Mouse (Mus musculus): ENCODE measurements around the gene Stab1. TPM values are rescaled to one million over a fixed set of nuclear protein-coding genes. Genes with fewer than 3 reads are reported as not detected.

The Stab1 gene
- total and polyA plus RNA-seq, 2 experiments from 2014 or later = 11.4 to 21.9 TPM

DNA sequence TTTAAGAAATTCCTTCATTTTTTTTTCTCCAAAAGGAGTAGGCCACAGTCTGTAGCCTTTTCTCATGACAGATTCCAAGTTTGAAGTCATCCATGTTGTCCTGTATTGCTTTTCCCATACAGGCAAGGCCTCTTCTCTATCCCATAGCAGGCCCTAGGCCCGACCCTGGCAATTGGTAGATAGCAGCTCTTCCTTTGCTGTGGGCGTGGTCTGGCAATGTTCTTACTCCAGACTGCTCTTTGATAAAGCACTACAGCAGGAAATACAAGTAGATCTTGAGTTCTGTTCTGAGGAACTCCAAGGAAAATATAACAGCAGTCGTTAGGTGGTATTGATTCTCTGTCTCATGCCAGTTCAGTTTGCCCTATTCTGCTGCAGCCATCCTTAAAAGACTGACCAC, 57.8 kb downstream of the Stab1 start:
- no peak for ATAC-seq

GRCm38 (mm10) chr14:31105156-31105555, 63.3 kb downstream of the Stab1 start:
- Histone ChIP-seq H3K9me3 (ENCODE audit: low read length) (no peaks in the 10 kb centered on the region), H3K4me3 (ENCODE audit: low read depth, low read length) (no peak overlapping the region), H3K4me2 (ENCODE audit: low read depth) (no peak overlapping the region), H3K9ac (no peak overlapping the region), H3K36me3 (ENCODE audit: insufficient read depth) (peaks cover 46% of the 10 kb centered on the region), H3K27me3 (ENCODE audit: insufficient read depth, low read length) (no peaks in the 10 kb centered on the region), H3K27ac (ENCODE audit: low read depth, low read length) (no peak overlapping the region), H3K4me1 (ENCODE audit: insufficient read depth) (no peaks in the 10 kb centered on the region)
- 90% methylated on average over 2 of the region's 2 CpGs for WGBS
- no peak for DNase-seq
- no peak for ATAC-seq
- TF ChIP-seq CTCF (IDR thresholded peaks at IDR 0.05; ENCODE audit: low read depth) = no peak

More for the DNA sequence above, 57.8 kb downstream of the Stab1 start:
- H3K4me1 ChIP-seq (ENCODE audit: insufficient read depth) = no peaks in the 10 kb centered on the region
- TF ChIP-seq CTCF (IDR thresholded peaks at IDR 0.05; ENCODE audit: low read depth) = no peak
- H3K9ac ChIP-seq = no peak overlapping the region
- DNase-seq = no peak
- no peaks in the 10 kb centered on the region for H3K27me3 ChIP-seq (ENCODE audit: insufficient read depth, low read length)
- H3K27ac ChIP-seq (ENCODE audit: low read depth, low read length) = no peak overlapping the region
- H3K9me3 ChIP-seq (ENCODE audit: low read length) = no peaks in the 10 kb centered on the region
- H3K36me3 ChIP-seq (ENCODE audit: insufficient read depth) = peaks cover 47% of the 10 kb centered on the region
- WGBS = 93% methylated on average over 3 of the region's 3 CpGs
- H3K4me3 ChIP-seq (ENCODE audit: low read depth, low read length) = no peak overlapping the region
- H3K4me2 ChIP-seq (ENCODE audit: low read depth) = no peak overlapping the region

DNA sequence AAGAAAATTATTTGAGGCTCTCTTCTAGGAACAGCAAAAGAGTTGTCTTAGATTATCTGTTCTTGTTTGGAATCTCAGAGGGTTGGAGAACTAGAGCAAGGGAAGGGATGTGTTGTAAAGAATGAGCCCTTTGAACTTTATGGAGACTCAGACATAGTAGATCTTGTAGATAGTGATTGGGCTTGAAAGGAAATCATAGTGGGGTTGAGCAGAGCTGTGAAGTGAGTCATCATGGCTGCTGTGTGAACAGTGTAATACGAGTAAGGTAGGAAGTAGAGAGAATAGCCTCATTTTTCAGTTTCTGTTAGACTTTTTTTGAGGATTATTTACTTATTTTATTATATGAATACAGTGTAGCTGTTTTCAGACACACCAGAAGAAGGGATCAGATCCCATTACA, 78.5 kb downstream of the Stab1 start:
- Histone ChIP-seq H3K9me3 (ENCODE audit: low read length) (no peaks in the 10 kb centered on the region), H3K9ac (no peak overlapping the region), H3K27me3 (ENCODE audit: insufficient read depth, low read length) (no peaks in the 10 kb centered on the region), H3K4me2 (ENCODE audit: low read depth) (no peak overlapping the region), H3K4me1 (ENCODE audit: insufficient read depth) (no peaks in the 10 kb centered on the region), H3K36me3 (ENCODE audit: insufficient read depth) (peaks cover 45% of the 10 kb centered on the region), H3K27ac (ENCODE audit: low read depth, low read length) (no peak overlapping the region), H3K4me3 (ENCODE audit: low read depth, low read length) (no peak overlapping the region)
- 85% methylated on average over 1 of the region's 1 CpGs for WGBS
- ATAC-seq (no peak), DNase-seq (no peak)
- TF ChIP-seq CTCF (IDR thresholded peaks at IDR 0.05; ENCODE audit: low read depth) = no peak

Other genes with a start within 250 kb of the Stab1 start
- 4.1 and 5.9 TPM in 2 replicates for gene Itih3, start 244.9 kb downstream of the Stab1 start, total RNA-seq (2014; rRNA removed)
- 2.1 and 4.8 TPM in 2 replicates for gene Itih3, start 244.9 kb downstream of the Stab1 start, polyA plus RNA-seq (2015; fragmentation: Nextera tagmentation; extraction: Ambion mirVana)
- not detected in 2 replicates for gene Itih1, start 225.4 kb downstream of the Stab1 start, total RNA-seq (2014; rRNA removed)
- gene Itih1, start 225.4 kb downstream of the Stab1 start, polyA plus RNA-seq (2015; fragmentation: Nextera tagmentation; extraction: Ambion mirVana) = not detected in 2 replicates
- 14.9 and 16.6 TPM in 2 replicates for gene Nek4, start 217.3 kb downstream of the Stab1 start, total RNA-seq (2014; rRNA removed)
- 7.9 and 14.0 TPM in 2 replicates for gene Nek4, start 217.3 kb downstream of the Stab1 start, polyA plus RNA-seq (2015; fragmentation: Nextera tagmentation; extraction: Ambion mirVana)
- gene Glt8d1, start 167.2 kb downstream of the Stab1 start, total RNA-seq (2014; rRNA removed) = 44.5 and 54.8 TPM in 2 replicates
- gene Glt8d1, start 167.2 kb downstream of the Stab1 start, polyA plus RNA-seq (2015; fragmentation: Nextera tagmentation; extraction: Ambion mirVana) = 38.7 and 39.8 TPM in 2 replicates
- 217 and 226 TPM in 2 replicates for gene Spcs1, start 167.0 kb downstream of the Stab1 start, total RNA-seq (2014; rRNA removed)
- 425 and 543 TPM in 2 replicates for gene Spcs1, start 167.0 kb downstream of the Stab1 start, polyA plus RNA-seq (2015; fragmentation: Nextera tagmentation; extraction: Ambion mirVana)
- gene Pbrm1, start 149.5 kb downstream of the Stab1 start, total RNA-seq (2014; rRNA removed) = 70.6 and 90.9 TPM in 2 replicates
- 48.7 and 83.8 TPM in 2 replicates for gene Pbrm1, start 149.5 kb downstream of the Stab1 start, polyA plus RNA-seq (2015; fragmentation: Nextera tagmentation; extraction: Ambion mirVana)
- 57.3 and 69.6 TPM in 2 replicates for gene Gnl3, start 149.5 kb downstream of the Stab1 start, total RNA-seq (2014; rRNA removed)
- gene Gnl3, start 149.5 kb downstream of the Stab1 start, polyA plus RNA-seq (2015; fragmentation: Nextera tagmentation; extraction: Ambion mirVana) = 64.7 and 84.6 TPM in 2 replicates
- gene Smim4, start 39.7 kb downstream of the Stab1 start, total RNA-seq (2014; rRNA removed) = 9.9 and 16.6 TPM in 2 replicates
- gene Smim4, start 39.7 kb downstream of the Stab1 start, polyA plus RNA-seq (2015; fragmentation: Nextera tagmentation; extraction: Ambion mirVana) = 49.1 and 82.7 TPM in 2 replicates
- 65.8 and 80.3 TPM in 2 replicates for gene Nt5dc2, start 37.6 kb downstream of the Stab1 start, total RNA-seq (2014; rRNA removed)
- gene Nt5dc2, start 37.6 kb downstream of the Stab1 start, polyA plus RNA-seq (2015; fragmentation: Nextera tagmentation; extraction: Ambion mirVana) = 104 and 107 TPM in 2 replicates
- 1.2 and 2.4 TPM in 2 replicates for gene Tnnc1, start 39.7 kb upstream of the Stab1 start, total RNA-seq (2014; rRNA removed)
- 2.4 and 3.0 TPM in 2 replicates for gene Tnnc1, start 39.7 kb upstream of the Stab1 start, polyA plus RNA-seq (2015; fragmentation: Nextera tagmentation; extraction: Ambion mirVana)
- gene Nisch, start 48.3 kb upstream of the Stab1 start, total RNA-seq (2014; rRNA removed) = 211 and 300 TPM in 2 replicates
- 148 and 199 TPM in 2 replicates for gene Nisch, start 48.3 kb upstream of the Stab1 start, polyA plus RNA-seq (2015; fragmentation: Nextera tagmentation; extraction: Ambion mirVana)
- 2.2 and 3.7 TPM in 2 replicates for gene Sema3g, start 49.2 kb upstream of the Stab1 start, total RNA-seq (2014; rRNA removed)
- gene Sema3g, start 49.2 kb upstream of the Stab1 start, polyA plus RNA-seq (2015; fragmentation: Nextera tagmentation; extraction: Ambion mirVana) = 0.23 and 0.31 TPM in 2 replicates
- gene Phf7, start 82.7 kb upstream of the Stab1 start, total RNA-seq (2014; rRNA removed) = 7.1 and 8.6 TPM in 2 replicates
- 12.2 and 12.9 TPM in 2 replicates for gene Phf7, start 82.7 kb upstream of the Stab1 start, polyA plus RNA-seq (2015; fragmentation: Nextera tagmentation; extraction: Ambion mirVana)
- 136 and 139 TPM in 2 replicates for gene Bap1, start 82.8 kb upstream of the Stab1 start, total RNA-seq (2014; rRNA removed)
- 104 and 115 TPM in 2 replicates for gene Bap1, start 82.8 kb upstream of the Stab1 start, polyA plus RNA-seq (2015; fragmentation: Nextera tagmentation; extraction: Ambion mirVana)
- 4.6 and 7.2 TPM in 2 replicates for gene Dnah1, start 155.3 kb upstream of the Stab1 start, total RNA-seq (2014; rRNA removed)
- 1.7 and 2.3 TPM in 2 replicates for gene Dnah1, start 155.3 kb upstream of the Stab1 start, polyA plus RNA-seq (2015; fragmentation: Nextera tagmentation; extraction: Ambion mirVana)
- 71.3 and 73.3 TPM in 2 replicates for gene Capn7, start 168.0 kb upstream of the Stab1 start, total RNA-seq (2014; rRNA removed)
- 43.3 and 51.4 TPM in 2 replicates for gene Capn7, start 168.0 kb upstream of the Stab1 start, polyA plus RNA-seq (2015; fragmentation: Nextera tagmentation; extraction: Ambion mirVana)

Measured in forebrain, postnatal 0 days (tissue).